In the genomic region with DNA sequence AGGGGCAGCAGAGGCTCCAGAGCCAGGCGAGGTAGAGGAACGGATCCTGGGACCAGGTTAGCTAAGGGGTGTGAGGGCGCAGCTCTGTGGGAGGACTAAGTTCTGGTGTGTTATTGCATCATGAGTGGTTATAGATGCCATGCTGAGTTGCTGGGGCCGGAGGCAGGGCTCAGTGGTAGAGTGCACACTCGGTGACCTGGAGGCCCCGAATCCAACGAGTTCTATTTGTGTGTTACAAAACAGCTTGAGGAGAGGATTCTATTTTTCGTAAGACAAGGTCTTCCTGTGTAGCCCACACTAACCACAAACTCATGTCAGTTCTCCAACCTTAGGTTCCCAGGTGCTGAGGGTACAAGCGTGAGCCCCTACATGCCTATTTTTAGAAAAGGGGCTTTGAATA, we compare ENCODE assay signal across 18 mouse cellular contexts. TPM values are rescaled to one million over a fixed set of nuclear protein-coding genes. Genes with fewer than 3 reads are reported as not detected.
DNase-seq lines count a peak whose midpoint lies in the region; TF ChIP-seq lines count a peak whose summit lies in the region.
"Had no signal": no experiment of that assay in that cellular context is flagged by ENCODE, and none has a peak within 500 bp of the region (broad histone marks: within the 10 kb centered on the region; RNA-seq: fewer than 3 reads in every experiment).

No protein-coding gene starts in this region.

- H3K36me3 ChIP-seq in CH12.LX (replicated peaks in 1 of 2; ENCODE audit: control insufficient read depth in 1 of 2, insufficient read depth in 1 of 2, low read length in 1 of 2): no peaks in the 10 kb centered on the region
- H3K36me3 ChIP-seq: forebrain, embryonic 12.5 days; hindbrain, embryonic 13.5 days; stomach, embryonic 15.5 days had no signal

- no peaks in the 10 kb centered on the region for H3K27me3 ChIP-seq in CH12.LX (replicated peaks)
- H3K27me3 ChIP-seq: stomach, embryonic 15.5 days had no signal

- no peaks in the 10 kb centered on the region for H3K79me2 ChIP-seq in CH12.LX (replicated peaks; ENCODE audit: control insufficient read depth, extremely low read depth, insufficient read depth, poor library complexity, severe bottlenecking)

- H3K9ac ChIP-seq in CH12.LX (ENCODE audit: insufficient read depth, low read depth): no peak overlapping the region
- H3K9ac ChIP-seq: forebrain, embryonic 12.5 days; hindbrain, embryonic 13.5 days; liver, embryonic 14.5 days; stomach, embryonic 15.5 days had no signal

- TF ChIP-seq EP300 in CH12.LX (IDR thresholded peaks at IDR 0.05; ENCODE audit: low read length): peak; percentile 55; the same call in 1 of the 2 replicates

- in situ Hi-C loops in CH12.LX (cut with MboI; ENCODE audit: low pct_ligation_motif_present, low pct_unique_long_range_greater_than_20kb, low sequenced_read_pairs): no loop called here

- H3K27ac ChIP-seq in CH12.LX (ENCODE audit: insufficient read depth, low read depth): no peak overlapping the region
- H3K27ac ChIP-seq: forebrain, embryonic 12.5 days; hindbrain, embryonic 13.5 days; liver, embryonic 14.5 days; macrophage; stomach, embryonic 15.5 days had no signal

- peak; percentile 49 for DNase-seq in A20 (ENCODE audit: low read depth, low spot score)
- DNase-seq in CH12.LX (ENCODE audit: extremely low read depth): peak; percentile 52
- peak; percentile 21 for DNase-seq in induced T-regulatory cell, adult 2 months (ENCODE audit: low read depth)
- peak; percentile 81 for DNase-seq in thymus, postnatal 0 days (ENCODE audit: low spot score)
- no peak for DNase-seq in right cerebral cortex, postnatal 14 days
- no peak for DNase-seq in natural killer cell, adult 2 months (ENCODE audit: low spot score in 2 of 2)
- no peak for DNase-seq in cerebellum, postnatal 25 days
- DNase-seq: adrenal gland, adult 2 months; cerebellum, adult 2 months; kidney, adult 18-20 months had no signal

- peak overlapping the region in 1 of 3 experiments; percentile 36 for H3K4me3 ChIP-seq in CH12.LX (replicated peaks in 1 of 3; ENCODE audit: low read depth in 2 of 3, low read length in 2 of 3, poor library complexity in 1 of 3)
- H3K4me3 ChIP-seq: forebrain, embryonic 12.5 days; hindbrain, embryonic 13.5 days; stomach, embryonic 15.5 days had no signal

- H3K4me1 ChIP-seq in CH12.LX (ENCODE audit: control insufficient read depth in 1 of 2, insufficient read depth in 2 of 2): peaks cover 26 to 57% of the 10 kb centered on the region in 2 experiments
- H3K4me1 ChIP-seq: stomach, embryonic 15.5 days had no signal

- no peaks in the 10 kb centered on the region for H3K9me3 ChIP-seq in CH12.LX (replicated peaks; ENCODE audit: low read length)
- H3K9me3 ChIP-seq: forebrain, embryonic 12.5 days; hindbrain, embryonic 13.5 days; stomach, embryonic 15.5 days had no signal

- no peak for TF ChIP-seq CTCF in CH12.LX (conservative IDR thresholded peaks at IDR 0.05 in 1 of 2, IDR thresholded peaks at IDR 0.05 in 1 of 2; ENCODE audit: low read depth in 2 of 2, low read length in 2 of 2)

- no peak for TF ChIP-seq POLR2A in CH12.LX (IDR thresholded peaks at IDR 0.05; ENCODE audit: low read depth, low read length)

- dilution Hi-C loops in CH12.LX (cut with MboI; ENCODE audit: extremely low pct_ligation_motif_present, extremely low pct_unique_long_range_greater_than_20kb, low sequenced_read_pairs): no loop called here

- H3K4me2 ChIP-seq in CH12.LX (ENCODE audit: insufficient read depth, low read depth, poor library complexity, severe bottlenecking): peak overlapping the region; percentile 32; the same call in 1 of the 2 replicates
- H3K4me2 ChIP-seq: forebrain, embryonic 12.5 days; hindbrain, embryonic 13.5 days; stomach, embryonic 15.5 days had no signal

- no peak for TF ChIP-seq RAD21 in CH12.LX (IDR thresholded peaks at IDR 0.05; ENCODE audit: low read depth, low read length)

TF ChIP-seq in CH12.LX, 34 proteins besides CTCF, POLR2A, EP300 and RAD21:
- TF ChIP-seq MEF2A (IDR thresholded peaks at IDR 0.05; ENCODE audit: borderline replicate concordance, low read depth, low read length) (peak; percentile 75; the same call in 1 of the 2 replicates), IRF4 (IDR thresholded peaks at IDR 0.05; ENCODE audit: low read depth, low read length) (peak; percentile 19; the same call in 1 of the 2 replicates), NRF1 (IDR thresholded peaks at IDR 0.05; ENCODE audit: low read depth, low read length) (no peak), MAZ (IDR thresholded peaks at IDR 0.05; ENCODE audit: low read depth, low read length) (no peak), RCOR1 (conservative IDR thresholded peaks at IDR 0.05; ENCODE audit: low read depth, low read length) (no peak), BHLHE40 (IDR thresholded peaks at IDR 0.05; ENCODE audit: low read depth, low read length) (peak; percentile 31; the same call in 1 of the 2 replicates), ETS1 (conservative IDR thresholded peaks at IDR 0.05; ENCODE audit: low read depth, low read length) (no peak; the same call in 1 of the 2 replicates), TCF12 (IDR thresholded peaks at IDR 0.05; ENCODE audit: low read depth, low read length) (peak; percentile 33; the same call in 1 of the 2 replicates), JUN (IDR thresholded peaks at IDR 0.05; ENCODE audit: insufficient read depth, low read depth, low read length) (no peak), GABPA (IDR thresholded peaks at IDR 0.05; ENCODE audit: insufficient replicate concordance, low read depth, low read length) (no peak)

RNA-seq across cellular contexts. Expression of gene Lefty2, which starts 8.4 kb away (rescaled TPM):
- not detected in 2 replicates for total RNA-seq in CH12.LX (2012; rRNA removed)
- total RNA-seq in CH12.LX (2014; rRNA removed): not detected in 2 replicates
- polyA plus RNA-seq in CH12.LX (2012; ENCODE audit: insufficient read length, low read depth): not detected in 2 replicates
- 0.86 and 0.98 TPM in 2 replicates for polyA plus RNA-seq in thymus, postnatal 0 days (2015; fragmentation: Nextera tagmentation; extraction: Ambion mirVana)
- polyA plus RNA-seq: heart, embryonic 14.5 days; large intestine, adult 2 months; liver, embryonic 14.5 days; macrophage; neural tube, embryonic 11.5 days; stomach, embryonic 15.5 days had no signal

RNA-seq across cellular contexts. Expression of gene Pycr2, which starts 19.6 kb away (rescaled TPM):
- total RNA-seq in CH12.LX (2012; rRNA removed): 131 and 158 TPM in 2 replicates
- 119 and 133 TPM in 2 replicates for total RNA-seq in CH12.LX (2014; rRNA removed)
- 73.0 and 82.3 TPM in 2 replicates for polyA plus RNA-seq in CH12.LX (2012; ENCODE audit: insufficient read length, low read depth)
- 142 and 147 TPM in 2 replicates for polyA plus RNA-seq in thymus, postnatal 0 days (2015; fragmentation: Nextera tagmentation; extraction: Ambion mirVana)

RNA-seq across cellular contexts. Expression of gene Sde2, which starts 33.6 kb away (rescaled TPM):
- total RNA-seq in CH12.LX (2012; rRNA removed) (24.7 and 26.3 TPM in 2 replicates), CH12.LX (2014; rRNA removed) (25.1 and 28.0 TPM in 2 replicates)
- polyA plus RNA-seq in CH12.LX (2012; ENCODE audit: insufficient read length, low read depth): 33.2 and 34.6 TPM in 2 replicates
- polyA plus RNA-seq in thymus, postnatal 0 days (2015; fragmentation: Nextera tagmentation; extraction: Ambion mirVana): 34.4 and 38.7 TPM in 2 replicates

RNA-seq across cellular contexts. Expression of gene Lefty1, which starts 50.3 kb away (rescaled TPM):
- 0.17 TPM in 1 of 2 replicates, not detected in the other for total RNA-seq in CH12.LX (2012; rRNA removed)
- total RNA-seq in CH12.LX (2014; rRNA removed): 0.14 TPM in 1 of 2 replicates, not detected in the other
- 0.15 TPM in 1 of 2 replicates, not detected in the other for polyA plus RNA-seq in CH12.LX (2012; ENCODE audit: insufficient read length, low read depth)
- polyA plus RNA-seq in thymus, postnatal 0 days (2015; fragmentation: Nextera tagmentation; extraction: Ambion mirVana): 1.7 and 2.9 TPM in 2 replicates

RNA-seq across cellular contexts. Expression of gene Tmem63a, which starts 57.7 kb away (rescaled TPM):
- total RNA-seq in CH12.LX (2012; rRNA removed): 2.2 and 2.6 TPM in 2 replicates
- total RNA-seq in CH12.LX (2014; rRNA removed): 0.89 and 1.1 TPM in 2 replicates
- 3.0 TPM in 2 replicates for polyA plus RNA-seq in CH12.LX (2012; ENCODE audit: insufficient read length, low read depth)
- 13.8 and 14.4 TPM in 2 replicates for polyA plus RNA-seq in thymus, postnatal 0 days (2015; fragmentation: Nextera tagmentation; extraction: Ambion mirVana)

Comparison
In these comparisons a context has a peak if more than half of its experiments do, and no peak if none do; other contexts are left out.
1. DNase-seq: peak in A20 (single experiment), CH12.LX (single experiment), induced T-regulatory cell, adult 2 months (single experiment) and thymus, postnatal 0 days (single experiment); none in right cerebral cortex, postnatal 14 days (single experiment), natural killer cell, adult 2 months (0 of 2) and cerebellum, postnatal 25 days (0 of 2).